Mouse (Mus musculus) stomach, postnatal 0 days (tissue): ENCODE results near the gene Gm11555. TPM values are rescaled to one million over a fixed set of nuclear protein-coding genes. Genes with fewer than 3 reads are reported as not detected.

Experiments
- ATAC-seq: fragments of 200-750 bp; cut with Nextera tagmentation; 2 replicates; pipeline ENCODE4 v1.8.0; 2017; ENCODE audit not compliant: low FRiP score, low TSS enrichment
- DNase-seq: peaks from one replicate; pipeline ENCODE4 v3.0.0-alpha.2; 2016; ENCODE audit warnings: low spot score
- H3K27ac ChIP-seq: fragments of 300-500 bp; sonication (generic); replicated peaks from 2 replicates; pipeline ENCODE4 v1.5.1; 2014; ENCODE audit warnings: mild to moderate bottlenecking, control low read depth
- H3K27me3 ChIP-seq: fragments of 300-500 bp; sonication (generic); 2 replicates; pipeline ENCODE4 v1.6.1; 2014; ENCODE audit warnings: low read length; ENCODE audit not compliant: control insufficient read depth, insufficient read depth
- H3K36me3 ChIP-seq: fragments of 300-500 bp; sonication (generic); 2 replicates; pipeline ENCODE4 v1.6.1; 2014; ENCODE audit warnings: low read length, mixed read lengths; ENCODE audit not compliant: control insufficient read depth, insufficient read depth
- H3K4me1 ChIP-seq: fragments of 300-500 bp; sonication (generic); replicated peaks from 2 replicates; pipeline ENCODE4 v1.6.1; 2014; ENCODE audit warnings: antibody characterized with exemption; ENCODE audit not compliant: control insufficient read depth, insufficient read depth
- H3K4me2 ChIP-seq: fragments of 300-500 bp; sonication (generic); replicated peaks from 2 replicates; pipeline ENCODE4 v1.6.1; 2014; ENCODE audit warnings: low read depth, mild to moderate bottlenecking, control low read depth, moderate library complexity
- H3K4me3 ChIP-seq: fragments of 300-500 bp; sonication (generic); 2 replicates; pipeline ENCODE4 v1.5.1; 2014; ENCODE audit warnings: low read depth, low read length, control low read depth
- H3K9ac ChIP-seq: fragments of 300-500 bp; sonication (generic); 2 replicates; pipeline ENCODE4 v1.6.1; 2014; ENCODE audit warnings: mild to moderate bottlenecking, low read length, control low read depth, mixed read lengths
- H3K9me3 ChIP-seq: fragments of 300-500 bp; sonication (generic); 2 replicates; pipeline ENCODE4 v1.6.1; 2016; ENCODE audit warnings: low read length; ENCODE audit not compliant: control insufficient read depth
- CTCF ChIP-seq: IDR thresholded peaks from 2 replicates; pipeline ENCODE4 v1.5.1; 2016; ENCODE audit warnings: antibody characterized with exemption, low read depth, mild to moderate bottlenecking, moderate library complexity
- EP300 ChIP-seq: optimal IDR thresholded peaks from 2 replicates; pipeline ENCODE3; 2016; ENCODE audit warnings: antibody characterized with exemption
- WGBS: fragments of 180-500 bp; shearing (Covaris S2); extraction: QIAGEN DNeasy Blood & Tissue Kit; methylation state at CpG from one replicate; pipeline ENCODE4 v1.1.7; 2014; 5-methylcytosine and 5-hydroxymethylcytosine counted together
- polyA plus RNA-seq: library from polyadenylated mRNA; unstranded; fragments of >200 nt; fragmentation: Nextera tagmentation; extraction: Ambion mirVana; gene quantifications from 2 replicates; pipeline ENCODE4 v1.2.1, GENCODE M21; 2015

Gene Gm11555
- polyA plus RNA-seq, 1 experiment from 2014 or later, result not detected

DNA sequence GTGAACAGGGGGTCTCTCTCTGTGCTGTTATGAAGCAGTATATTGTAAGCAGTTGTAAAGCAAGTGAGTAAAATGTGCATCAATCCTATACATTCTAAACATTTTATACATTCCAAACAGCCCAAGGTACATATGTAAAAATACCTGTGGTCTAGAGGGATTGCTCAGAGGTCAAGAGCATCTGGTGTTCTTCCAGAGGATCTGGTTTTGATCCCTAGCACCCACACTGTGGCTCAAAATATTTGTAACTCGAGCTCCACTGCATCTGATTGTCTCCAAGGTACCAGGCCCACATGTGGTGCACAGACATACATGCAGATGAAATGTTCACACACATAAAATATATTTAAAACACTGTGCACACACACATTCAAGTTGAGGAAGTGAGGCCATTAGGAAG is 9.1 kb downstream of the Gm11555 start:
- TF ChIP-seq CTCF, result no peak
- TF ChIP-seq EP300, result no peak
- Histone ChIP-seq H3K4me1 (no peaks in the 10 kb centered on the region), H3K27me3 (no peaks in the 10 kb centered on the region), H3K9me3 (no peaks in the 10 kb centered on the region), H3K9ac (no peak overlapping the region), H3K36me3 (no peaks in the 10 kb centered on the region), H3K27ac (no peak overlapping the region), H3K4me2 (no peak overlapping the region), H3K4me3 (no peak overlapping the region)
- no peak for DNase-seq
- no peak for ATAC-seq
- 25% methylated on average over 1 of the region's 1 CpGs for WGBS

DNA sequence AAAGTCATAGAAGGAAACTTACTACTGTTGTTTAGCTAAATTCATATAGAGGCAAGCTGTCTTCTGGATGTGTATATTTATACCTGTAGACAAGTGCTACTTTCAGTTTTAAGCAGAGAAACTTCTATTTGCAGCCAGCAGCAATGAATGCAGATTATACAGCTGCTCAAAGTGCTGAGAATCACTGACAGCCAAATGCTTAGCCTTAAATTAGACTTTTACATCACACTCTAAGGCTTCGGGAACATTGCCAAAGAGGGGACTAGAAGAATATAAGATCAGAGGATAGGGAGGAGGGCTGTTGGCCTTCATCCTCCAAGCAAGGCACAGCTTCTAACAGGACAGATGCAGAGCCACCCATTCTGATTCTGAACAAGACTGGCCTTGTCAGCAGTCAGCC is 12.9 kb downstream of the Gm11555 start:
- H3K4me2 ChIP-seq, result no peak overlapping the region
- DNase-seq (no peak), ATAC-seq (no peak)
- no peaks in the 10 kb centered on the region for H3K4me1 ChIP-seq
- no peak overlapping the region for H3K4me3 ChIP-seq
- no peaks in the 10 kb centered on the region for H3K9me3 ChIP-seq
- no peak overlapping the region for H3K9ac ChIP-seq
- no peaks in the 10 kb centered on the region for H3K36me3 ChIP-seq
- 56% methylated on average over 1 of the region's 1 CpGs for WGBS
- no peak for TF ChIP-seq EP300
- TF ChIP-seq CTCF, result no peak
- no peaks in the 10 kb centered on the region for H3K27me3 ChIP-seq
- no peak overlapping the region for H3K27ac ChIP-seq

DNA sequence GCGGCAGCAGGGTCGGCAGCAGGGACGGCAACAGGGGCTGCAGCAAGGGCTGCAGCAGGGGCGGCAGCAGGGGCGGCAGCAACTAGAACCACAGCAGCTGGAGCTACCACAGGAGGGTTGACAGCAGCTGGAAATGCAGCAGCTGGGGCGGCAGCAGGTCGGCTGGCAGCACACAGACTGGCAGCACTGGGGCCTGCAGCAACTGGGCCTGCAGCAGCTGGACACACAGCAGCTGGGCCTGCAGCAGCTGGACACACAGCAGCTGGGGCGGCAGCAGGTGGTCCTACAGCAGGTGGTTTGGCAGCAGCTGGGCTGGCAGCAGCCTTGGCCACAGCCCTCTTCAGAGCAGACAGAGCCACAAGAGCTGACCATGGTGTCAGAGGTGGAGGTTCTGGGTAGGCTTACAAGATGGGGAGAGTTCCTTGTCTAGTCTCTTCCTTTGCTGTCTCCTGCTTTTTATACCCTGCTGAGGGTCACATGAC is 15.3 kb downstream of the Gm11555 start, which contains the start of gene Krtap4-2:
TSS of gene Krtap4-2 (minus strand) at position 432 of the 482 bp plus-strand sequence.
- 42% methylated on average over 8 of the region's 8 CpGs for WGBS
- no peak within 1 kb of the TSS for H3K27ac ChIP-seq
- H3K27me3 ChIP-seq, result no peaks in the 10 kb centered on the region
- H3K4me3 ChIP-seq, result no peak within 1 kb of the TSS
- H3K9me3 ChIP-seq, result no peaks in the 10 kb centered on the region
- DNase-seq, result no peak
- no peaks in the 10 kb centered on the region for H3K36me3 ChIP-seq
- ATAC-seq, result no peak
- H3K4me2 ChIP-seq, result no peak within 1 kb of the TSS
- no peak within 1 kb of the TSS for H3K9ac ChIP-seq
- TF ChIP-seq CTCF (no peak), EP300 (no peak)
- H3K4me1 ChIP-seq, result no peaks in the 10 kb centered on the region

DNA sequence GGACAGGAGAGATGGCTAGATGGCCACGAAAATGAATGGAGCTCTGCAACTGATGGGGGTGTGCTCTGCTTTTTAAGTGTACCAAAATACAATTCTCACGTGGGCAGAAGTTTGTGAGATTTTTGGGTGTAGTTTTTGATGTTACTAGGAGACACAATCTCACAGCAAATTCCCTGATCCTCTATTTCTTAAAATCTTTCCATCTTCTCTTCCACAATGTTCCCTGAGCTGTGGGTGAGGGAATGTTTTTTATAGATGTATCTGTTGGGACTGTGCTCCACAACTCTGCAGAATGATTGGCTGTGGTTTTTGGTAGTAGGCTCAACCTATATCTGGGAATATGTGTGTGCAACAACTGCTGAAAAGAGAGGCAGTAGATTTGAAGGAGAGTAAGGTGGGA is 16.7 kb downstream of the Gm11555 start:
- ATAC-seq (no peak), DNase-seq (no peak)
- 76% methylated on average over 2 of the region's 2 CpGs for WGBS
- Histone ChIP-seq H3K27me3 (no peaks in the 10 kb centered on the region), H3K4me3 (no peak overlapping the region), H3K9me3 (no peaks in the 10 kb centered on the region), H3K36me3 (no peaks in the 10 kb centered on the region), H3K27ac (no peak overlapping the region), H3K4me2 (no peak overlapping the region), H3K4me1 (no peaks in the 10 kb centered on the region), H3K9ac (no peak overlapping the region)
- TF ChIP-seq CTCF (no peak), EP300 (no peak)

DNA sequence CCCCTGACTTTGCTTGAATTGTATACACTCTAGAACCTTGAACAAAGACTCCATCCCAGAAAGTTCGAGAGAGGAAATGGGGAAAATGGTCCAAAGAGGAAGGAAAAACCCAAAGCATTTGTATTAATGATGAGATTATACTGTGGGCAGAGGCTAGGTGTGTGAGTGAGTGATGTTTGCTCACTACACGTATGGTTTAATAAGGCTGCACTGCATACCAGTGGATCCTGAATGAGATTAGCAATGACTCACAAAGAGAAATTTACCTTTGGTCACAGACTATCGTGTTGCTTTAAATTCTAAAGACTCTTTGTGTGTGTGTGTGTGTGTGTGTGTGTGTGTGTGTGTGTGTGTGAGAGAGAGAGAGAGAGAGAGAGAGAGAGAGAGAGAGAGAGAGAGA is 19.1 kb downstream of the Gm11555 start:
- Histone ChIP-seq H3K4me2 (no peak overlapping the region), H3K27me3 (no peaks in the 10 kb centered on the region), H3K4me3 (no peak overlapping the region), H3K9ac (no peak overlapping the region), H3K4me1 (no peaks in the 10 kb centered on the region), H3K36me3 (no peaks in the 10 kb centered on the region), H3K9me3 (no peaks in the 10 kb centered on the region), H3K27ac (no peak overlapping the region)
- ATAC-seq (peak; percentile 77), DNase-seq (no peak)
- WGBS, result 28% methylated on average over 3 of the region's 3 CpGs
- TF ChIP-seq EP300, result no peak
- TF ChIP-seq CTCF, result no peak

DNA sequence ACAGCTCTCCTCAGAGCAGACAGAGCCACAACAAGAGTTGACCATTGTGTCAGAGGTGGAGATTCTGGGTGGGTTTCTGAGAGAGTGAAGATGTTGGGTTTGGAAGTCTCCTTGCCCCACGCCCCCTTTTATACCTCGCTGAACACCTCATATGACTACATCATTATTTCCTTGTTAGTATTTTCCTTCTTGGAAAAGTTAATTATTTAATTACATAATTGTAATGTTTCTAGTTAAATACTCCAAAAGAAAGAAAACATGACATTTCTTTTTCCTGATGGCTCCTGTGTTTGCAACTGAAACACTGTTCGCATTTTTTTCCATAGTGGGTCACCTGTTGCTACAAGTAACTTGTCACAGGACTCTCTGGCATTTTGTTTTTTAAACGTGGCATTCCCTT is 21.9 kb downstream of the Gm11555 start, which contains the start of gene Krtap4-1:
TSS of gene Krtap4-1 (minus strand) at position 101 of the 400 bp plus-strand sequence.
- no peak for DNase-seq
- Histone ChIP-seq H3K9ac (no peak within 1 kb of the TSS), H3K4me3 (no peak within 1 kb of the TSS), H3K27ac (no peak within 1 kb of the TSS), H3K27me3 (no peaks in the 10 kb centered on the region), H3K4me2 (no peak within 1 kb of the TSS), H3K36me3 (no peaks in the 10 kb centered on the region), H3K4me1 (no peaks in the 10 kb centered on the region), H3K9me3 (no peaks in the 10 kb centered on the region)
- TF ChIP-seq CTCF (no peak), EP300 (no peak)
- no peak for ATAC-seq
- 73% methylated on average over 4 of the region's 4 CpGs for WGBS
